In genomic region chr6:31140593-31140992, GRCm38 (mm10) we compare ENCODE assay signal across 24 mouse cellular contexts.
"Had no signal": no experiment of that assay in that cellular context is flagged by ENCODE, and none has a peak within 500 bp of the region (broad histone marks: within the 10 kb centered on the region; RNA-seq: fewer than 3 reads in every experiment).

No protein-coding gene starts in this region.

- H3K4me3 ChIP-seq: heart, embryonic 12.5 days; hindbrain, embryonic 10.5 days; hindbrain, embryonic 12.5 days; intestine, embryonic 15.5 days; limb, embryonic 10.5 days; limb, embryonic 12.5 days; liver, embryonic 12.5 days had no signal

- H3K27ac ChIP-seq: hindbrain, embryonic 10.5 days; hindbrain, embryonic 12.5 days; hindbrain, embryonic 14.5 days; intestine, embryonic 15.5 days; limb, embryonic 10.5 days; limb, embryonic 12.5 days; liver, embryonic 12.5 days; liver, embryonic 14.5 days had no signal

- H3K9me3 ChIP-seq: heart, embryonic 12.5 days; hindbrain, embryonic 10.5 days; hindbrain, embryonic 12.5 days; intestine, embryonic 15.5 days; limb, embryonic 10.5 days; limb, embryonic 12.5 days; liver, embryonic 12.5 days had no signal

- H3K36me3 ChIP-seq: heart, embryonic 12.5 days; hindbrain, embryonic 10.5 days; hindbrain, embryonic 12.5 days; intestine, embryonic 15.5 days; limb, embryonic 10.5 days; limb, embryonic 12.5 days; liver, embryonic 12.5 days had no signal

- H3K27me3 ChIP-seq: heart, embryonic 12.5 days; hindbrain, embryonic 12.5 days; intestine, embryonic 15.5 days; limb, embryonic 12.5 days had no signal

- H3K9ac ChIP-seq: heart, embryonic 12.5 days; hindbrain, embryonic 12.5 days; hindbrain, embryonic 14.5 days; intestine, embryonic 15.5 days; limb, embryonic 12.5 days; liver, embryonic 12.5 days; liver, embryonic 14.5 days had no signal

- ATAC-seq: forebrain, embryonic 16.5 days; hindbrain, embryonic 16.5 days; inflammation-experienced regulatory T-cells, adult 6 months; intestine, embryonic 15.5 days; intestine, postnatal 0 days; liver, embryonic 12.5 days had no signal

- H3K4me2 ChIP-seq: heart, embryonic 12.5 days; hindbrain, embryonic 12.5 days; hindbrain, embryonic 14.5 days; intestine, embryonic 15.5 days; limb, embryonic 12.5 days; liver, embryonic 12.5 days had no signal

- H3K4me1 ChIP-seq: heart, embryonic 12.5 days; hindbrain, embryonic 12.5 days; intestine, embryonic 15.5 days; limb, embryonic 12.5 days; liver, embryonic 12.5 days had no signal

- DNase-seq: gastrocnemius, postnatal 10 days; gastrocnemius, postnatal 25 days; heart, adult 18-20 months; heart, postnatal 10 days; heart, postnatal 36 days; kidney, adult 18-20 months; kidney, postnatal 10 days; kidney, postnatal 25 days; kidney, postnatal 4 days; layer of hippocampus, adult 9-11 months; liver had no signal
